Mouse (Mus musculus) B cell, adult 2 months (primary cell): ENCODE data around the gene Srd5a3.
"Not testable (repeated sequence)": the region's sequence is repeated elsewhere in the genome, so short reads cannot be mapped to it uniquely, and the experiment has no call there.

Experiments
- DNase-seq, 2 experiments: peaks; one replicate each; pipeline ENCODE4 v3.0.0; 2022

The Srd5a3 gene

GRCm38 (mm10) chr5:76139808-76140729, at the start of gene Srd5a3:
Gene Srd5a3, plus strand, starts transcription at chr5:76140271.
- peak; percentile 99 for DNase-seq

GRCm38 (mm10) chr5:76103809-76104208, 36.3 kb upstream of the Srd5a3 start:
- not testable (repeated sequence) for DNase-seq

GRCm38 (mm10) chr5:76107306-76107705, 32.8 kb upstream of the Srd5a3 start:
- DNase-seq: no peak

- DNase-seq: no peak
Observed at GRCm38 (mm10) chr5:76108496-76108895, 31.6 kb upstream of the Srd5a3 start.

- no peak for DNase-seq
Observed at GRCm38 (mm10) chr5:76111173-76111572, 28.9 kb upstream of the Srd5a3 start.

- DNase-seq: no peak
Observed at GRCm38 (mm10) chr5:76112016-76112415, 28.1 kb upstream of the Srd5a3 start.

- DNase-seq: no peak
Observed at GRCm38 (mm10) chr5:76115436-76116041, 24.5 kb upstream of the Srd5a3 start.

GRCm38 (mm10) chr5:76118441-76118840, 21.6 kb upstream of the Srd5a3 start:
- DNase-seq: peak; percentile 66 to 70

GRCm38 (mm10) chr5:76120634-76121033, 19.4 kb upstream of the Srd5a3 start:
- DNase-seq: no peak

GRCm38 (mm10) chr5:76127584-76128316, 12.3 kb upstream of the Srd5a3 start:
- DNase-seq: no peak

- DNase-seq: no peak
Observed at GRCm38 (mm10) chr5:76130292-76130691, 9.8 kb upstream of the Srd5a3 start.

GRCm38 (mm10) chr5:76131990-76132389, 8.1 kb upstream of the Srd5a3 start:
- DNase-seq: peak in 1 of 2 experiments; percentile 14

- no peak for DNase-seq
Observed at GRCm38 (mm10) chr5:76135644-76136043, 4.4 kb upstream of the Srd5a3 start.

- no peak for DNase-seq
Observed at GRCm38 (mm10) chr5:76136271-76136670, 3.8 kb upstream of the Srd5a3 start.

GRCm38 (mm10) chr5:76137586-76137985, 2.5 kb upstream of the Srd5a3 start:
- DNase-seq: no peak

- no peak for DNase-seq
Observed at GRCm38 (mm10) chr5:76138071-76138470, 2.0 kb upstream of the Srd5a3 start.

- no peak for DNase-seq
Observed at GRCm38 (mm10) chr5:76138512-76138911, 1.6 kb upstream of the Srd5a3 start.

GRCm38 (mm10) chr5:76139171-76139671, 850 bp upstream of the Srd5a3 start:
- DNase-seq: no peak

- no peak for DNase-seq
Observed at GRCm38 (mm10) chr5:76140730-76141066, 627 bp downstream of the Srd5a3 start.

- DNase-seq: no peak
Observed at GRCm38 (mm10) chr5:76143356-76143755, 3.3 kb downstream of the Srd5a3 start.

- DNase-seq: peak; percentile 28 to 30
Observed at GRCm38 (mm10) chr5:76146401-76146800, 6.3 kb downstream of the Srd5a3 start.

- DNase-seq: no peak
Observed at GRCm38 (mm10) chr5:76149436-76149835, 9.4 kb downstream of the Srd5a3 start.

- DNase-seq: no peak
Observed at GRCm38 (mm10) chr5:76152956-76153355, 12.9 kb downstream of the Srd5a3 start.
